Comparison of ENCODE assay signal across 24 mouse cellular contexts in genomic region chr13:41408374-41408952, GRCm38 (mm10).
DNase-seq lines count a peak whose midpoint lies in the region; ATAC-seq lines count a peak whose summit lies in the region.
"Had no signal": no experiment of that assay in that cellular context is flagged by ENCODE, and none has a peak within 500 bp of the region (broad histone marks: within the 10 kb centered on the region; RNA-seq: fewer than 3 reads in every experiment).

No protein-coding gene starts in this region.

- peak; percentile 83 for ATAC-seq in frontal cortex, adult (ENCODE audit: low TSS enrichment)
- ATAC-seq in midbrain, embryonic 11.5 days (ENCODE audit: low FRiP score) = no peak
- ATAC-seq in midbrain, embryonic 13.5 days = no peak
- ATAC-seq: CD4-positive, CD25-positive, alpha-beta regulatory T cell, adult 4 months; forebrain, embryonic 13.5 days; forebrain, embryonic 15.5 days; forebrain, postnatal 0 days; Patski had no signal

- peaks cover 5% of the 10 kb centered on the region for H3K27me3 ChIP-seq in heart, embryonic 10.5 days (ENCODE audit: insufficient read depth, poor library complexity, severe bottlenecking)
- H3K27me3 ChIP-seq in midbrain, embryonic 11.5 days (ENCODE audit: control insufficient read depth, insufficient read depth, low read length) = no peaks in the 10 kb centered on the region
- H3K27me3 ChIP-seq in midbrain, embryonic 13.5 days = no peaks in the 10 kb centered on the region
- H3K27me3 ChIP-seq: CH12.LX; embryonic facial prominence, embryonic 12.5 days; forebrain, embryonic 13.5 days; forebrain, embryonic 15.5 days; Patski had no signal

- peaks cover 8% of the 10 kb centered on the region; the same call in 1 of the 2 replicates for H3K4me1 ChIP-seq in heart, embryonic 10.5 days
- no peaks in the 10 kb centered on the region for H3K4me1 ChIP-seq in midbrain, embryonic 11.5 days (ENCODE audit: control insufficient read depth, insufficient read depth, low read length)
- no peaks in the 10 kb centered on the region for H3K4me1 ChIP-seq in midbrain, embryonic 13.5 days (replicated peaks)
- H3K4me1 ChIP-seq: embryonic facial prominence, embryonic 10.5 days; embryonic facial prominence, embryonic 12.5 days; forebrain, embryonic 13.5 days; forebrain, embryonic 15.5 days had no signal

- DNase-seq in frontal cortex, postnatal 25 days (ENCODE audit: low spot score in 2 of 2) = no peak
- DNase-seq in heart, adult 11 months = peak; percentile 83
- DNase-seq in heart, embryonic 10.5 days (ENCODE audit: low spot score) = no peak
- peak; percentile 82 for DNase-seq in midbrain, embryonic 11.5 days (ENCODE audit: low spot score, missing footprints)
- DNase-seq: adrenal gland, adult 2 months; adrenal gland, postnatal 10 days; adrenal gland, postnatal 25 days; B cell, adult 2 months; cerebellum, adult 11-12 months; cerebellum, adult 2 months; cerebellum, adult 9-10 months; cerebellum, postnatal 10 days; cerebellum, postnatal 25 days; forebrain, postnatal 0 days had no signal

- H3K36me3 ChIP-seq in heart, embryonic 10.5 days = no peaks in the 10 kb centered on the region
- no peaks in the 10 kb centered on the region for H3K36me3 ChIP-seq in midbrain, embryonic 11.5 days (ENCODE audit: control insufficient read depth, insufficient read depth, low read length)
- H3K36me3 ChIP-seq in midbrain, embryonic 13.5 days = no peaks in the 10 kb centered on the region
- H3K36me3 ChIP-seq: embryonic facial prominence, embryonic 10.5 days; embryonic facial prominence, embryonic 12.5 days; forebrain, embryonic 15.5 days; G1E had no signal

- no peaks in the 10 kb centered on the region for H3K9me3 ChIP-seq in heart, embryonic 10.5 days
- H3K9me3 ChIP-seq in midbrain, embryonic 11.5 days (ENCODE audit: control insufficient read depth, low read length) = no peaks in the 10 kb centered on the region
- H3K9me3 ChIP-seq in midbrain, embryonic 13.5 days = no peaks in the 10 kb centered on the region
- H3K9me3 ChIP-seq: embryonic facial prominence, embryonic 10.5 days; embryonic facial prominence, embryonic 12.5 days; forebrain, embryonic 13.5 days; forebrain, embryonic 15.5 days; G1E had no signal

- H3K9ac ChIP-seq in midbrain, embryonic 11.5 days (ENCODE audit: low read length) = no peak overlapping the region
- H3K9ac ChIP-seq in midbrain, embryonic 13.5 days (replicated peaks) = no peak overlapping the region
- H3K9ac ChIP-seq: embryonic facial prominence, embryonic 12.5 days; forebrain, embryonic 13.5 days; forebrain, embryonic 15.5 days; forebrain, postnatal 0 days had no signal

- 84% methylated on average over 10 of the region's 10 CpGs for WGBS in heart, embryonic 10.5 days
- 88% methylated on average over 10 of the region's 10 CpGs for WGBS in midbrain, embryonic 11.5 days
- 86% methylated on average over 10 of the region's 10 CpGs for WGBS in midbrain, embryonic 13.5 days

- H3K4me3 ChIP-seq in heart, embryonic 10.5 days = no peak overlapping the region
- no peak overlapping the region for H3K4me3 ChIP-seq in midbrain, embryonic 11.5 days (ENCODE audit: low read depth, low read length)
- H3K4me3 ChIP-seq in midbrain, embryonic 13.5 days (replicated peaks) = no peak overlapping the region
- H3K4me3 ChIP-seq: embryonic facial prominence, embryonic 10.5 days; embryonic facial prominence, embryonic 12.5 days; forebrain, embryonic 13.5 days; forebrain, embryonic 15.5 days had no signal

- H3K27ac ChIP-seq in heart, embryonic 10.5 days = no peak overlapping the region
- H3K27ac ChIP-seq in midbrain, embryonic 11.5 days (ENCODE audit: low read depth, low read length) = no peak overlapping the region
- H3K27ac ChIP-seq in midbrain, embryonic 13.5 days = no peak overlapping the region
- H3K27ac ChIP-seq: embryonic facial prominence, embryonic 10.5 days; embryonic facial prominence, embryonic 12.5 days; forebrain, embryonic 13.5 days; forebrain, embryonic 15.5 days had no signal

- H3K4me2 ChIP-seq in midbrain, embryonic 11.5 days = no peak overlapping the region
- no peak overlapping the region for H3K4me2 ChIP-seq in midbrain, embryonic 13.5 days (replicated peaks)
- H3K4me2 ChIP-seq: embryonic facial prominence, embryonic 12.5 days; forebrain, embryonic 13.5 days; forebrain, embryonic 15.5 days had no signal

Comparison
In these comparisons a context has a peak if more than half of its experiments do, and no peak if none do; other contexts are left out.
1. DNase-seq: peak in heart, adult 11 months (single experiment) and midbrain, embryonic 11.5 days (single experiment); none in frontal cortex, postnatal 25 days (0 of 2) and heart, embryonic 10.5 days (single experiment).